Mouse (Mus musculus): ENCODE data around the gene Hapln3. TPM values are rescaled to one million over a fixed set of nuclear protein-coding genes. Genes with fewer than 3 reads are reported as not detected.
A peak's percentile ranks its signal among the peaks of the same experiment; 100 is the strongest.

Hapln3 gene
- total and polyA plus RNA-seq, 3 experiments = not detected

DNA sequence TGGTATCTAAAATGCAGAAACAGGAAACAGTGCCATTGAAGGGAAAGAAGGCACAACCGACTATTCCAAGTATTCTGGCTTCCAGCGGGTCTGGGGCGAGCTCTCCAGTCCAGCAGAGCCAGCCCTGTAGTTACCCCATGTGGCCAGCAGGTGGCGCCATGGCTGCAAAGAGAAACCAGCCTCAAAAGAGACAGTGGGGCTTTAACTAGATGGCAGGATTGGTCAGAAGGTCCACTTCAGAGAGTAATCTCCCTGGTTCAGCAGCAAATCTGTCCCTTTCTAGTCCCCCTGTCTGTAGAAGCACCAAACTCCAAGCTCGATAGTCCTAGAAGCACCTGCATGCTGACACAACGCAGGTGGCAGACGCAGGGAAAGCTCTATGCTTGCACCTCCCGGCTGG is 10.1 kb upstream of the Hapln3 start:
- peak; percentile 74 for DNase-seq (ENCODE audit: low read depth, low spot score)
- peaks cover 0 to 4% of the 10 kb centered on the region in 2 experiments; a peak in 1 of 4 replicates for H3K4me1 ChIP-seq (ENCODE audit: control insufficient read depth in 1 of 2, insufficient read depth in 2 of 2, low read length in 2 of 2)
- no peak for TF ChIP-seq TBP (IDR thresholded peaks at IDR 0.05; ENCODE audit: low read depth, low read length)
- TF ChIP-seq BHLHE40 (IDR thresholded peaks at IDR 0.05; ENCODE audit: borderline replicate concordance, low read depth, low read length) = no peak
- peak; percentile 79 to 88 (median 83) for TF ChIP-seq CTCF (IDR thresholded peaks at IDR 0.05 in 2 of 3, conservative IDR thresholded peaks at IDR 0.05 in 1 of 3; ENCODE audit: control insufficient read depth in 1 of 3, insufficient read depth in 1 of 3, low read depth in 2 of 3, low read length in 3 of 3, poor library complexity in 1 of 3, severe bottlenecking in 1 of 3)
- peak; percentile 79 for TF ChIP-seq SMC3 (IDR thresholded peaks at IDR 0.05; ENCODE audit: low read depth, low read length)
- TF ChIP-seq RAD21 (IDR thresholded peaks at IDR 0.05; ENCODE audit: low read depth, low read length) = peak; percentile 71
- peak; percentile 29; the same call in 1 of the 2 replicates for TF ChIP-seq ZC3H11A (IDR thresholded peaks at IDR 0.05; ENCODE audit: low read depth, low read length)
- peak overlapping the region; percentile 40 for H3K9ac ChIP-seq (ENCODE audit: control insufficient read depth, low read depth, low read length, poor library complexity, severe bottlenecking)
- no peak overlapping the region for H3K27ac ChIP-seq (ENCODE audit: control insufficient read depth, low read depth, low read length)
- H3K36me3 ChIP-seq (ENCODE audit: control insufficient read depth in 1 of 2, insufficient read depth in 2 of 2, low read length in 2 of 2) = no peaks in the 10 kb centered on the region
- no peaks in the 10 kb centered on the region for H3K27me3 ChIP-seq (ENCODE audit: control insufficient read depth in 1 of 2, insufficient read depth in 2 of 2, low read length in 2 of 2)
- H3K9me3 ChIP-seq (replicated peaks; ENCODE audit: insufficient read depth, low read length) = no peaks in the 10 kb centered on the region
- no peaks in the 10 kb centered on the region for H3K79me2 ChIP-seq (ENCODE audit: control insufficient read depth, insufficient read depth, low read length, poor library complexity)
- H3K4me3 ChIP-seq (ENCODE audit: control insufficient read depth in 1 of 2, insufficient read depth in 1 of 2, low read depth in 2 of 2, low read length in 2 of 2) = peak overlapping the region; percentile 12 to 39; a peak in 3 of 4 replicates

DNA sequence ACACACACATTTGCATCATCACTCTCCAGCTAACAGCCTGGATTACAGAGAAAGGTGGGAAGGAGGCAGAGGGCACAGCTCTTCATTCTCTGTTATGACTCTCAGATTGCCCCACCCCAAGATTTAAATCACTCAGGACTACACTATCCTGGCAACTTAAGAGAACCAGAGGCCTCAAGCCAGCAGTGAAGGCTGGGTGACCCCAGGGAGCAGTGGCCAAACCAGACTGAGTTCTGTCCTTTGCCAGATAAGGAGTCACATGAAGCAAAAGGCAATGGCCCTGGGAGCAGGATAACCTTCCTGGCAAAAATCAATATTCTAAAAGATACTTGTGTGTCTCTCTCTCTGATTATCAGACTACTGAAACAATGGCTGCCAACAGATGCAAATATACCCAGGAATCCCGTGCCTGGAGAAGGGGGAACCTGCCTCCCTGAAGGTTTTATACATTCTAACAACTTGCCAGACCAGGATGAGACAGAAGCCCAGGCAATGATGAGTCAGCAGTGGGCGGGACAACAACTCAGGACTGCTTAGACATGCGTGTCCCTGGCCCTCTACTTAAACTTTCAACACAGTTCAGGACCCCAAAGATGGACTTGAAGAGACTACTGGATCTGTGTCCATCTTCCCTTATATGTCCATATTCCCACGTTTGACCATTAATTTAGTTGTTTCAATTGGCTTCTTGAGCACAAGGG is 9.2 kb upstream of the Hapln3 start:
- Histone ChIP-seq H3K27ac (ENCODE audit: control insufficient read depth, low read depth, low read length) (no peak overlapping the region), H3K4me1 (ENCODE audit: control insufficient read depth in 1 of 2, insufficient read depth in 2 of 2, low read length in 2 of 2) (peaks cover 0 to 4% of the 10 kb centered on the region in 2 experiments; a peak in 1 of 4 replicates), H3K27me3 (ENCODE audit: control insufficient read depth in 1 of 2, insufficient read depth in 2 of 2, low read length in 2 of 2) (no peaks in the 10 kb centered on the region), H3K9ac (ENCODE audit: control insufficient read depth, low read depth, low read length, poor library complexity, severe bottlenecking) (peak overlapping the region; percentile 40; the same call in 1 of the 2 replicates), H3K79me2 (ENCODE audit: control insufficient read depth, insufficient read depth, low read length, poor library complexity) (no peaks in the 10 kb centered on the region), H3K9me3 (replicated peaks; ENCODE audit: insufficient read depth, low read length) (no peaks in the 10 kb centered on the region), H3K4me3 (ENCODE audit: control insufficient read depth in 1 of 2, insufficient read depth in 1 of 2, low read depth in 2 of 2, low read length in 2 of 2) (peak overlapping the region; percentile 12 to 39; a peak in 2 of 4 replicates), H3K36me3 (ENCODE audit: control insufficient read depth in 1 of 2, insufficient read depth in 2 of 2, low read length in 2 of 2) (no peaks in the 10 kb centered on the region)
- DNase-seq (ENCODE audit: low read depth, low spot score) = peak; percentile 67
- peak; percentile 35; the same call in 1 of the 2 replicates for TF ChIP-seq MAFK (IDR thresholded peaks at IDR 0.05; ENCODE audit: borderline replicate concordance, low read depth, low read length)
- no peak for TF ChIP-seq RCOR1 (IDR thresholded peaks at IDR 0.05; ENCODE audit: low read depth, low read length)
- TF ChIP-seq MYB (IDR thresholded peaks at IDR 0.05; ENCODE audit: low read depth, low read length) = no peak
- TF ChIP-seq ZKSCAN1 (IDR thresholded peaks at IDR 0.05; ENCODE audit: low read depth, low read length) = no peak
- no peak for TF ChIP-seq CTCF (IDR thresholded peaks at IDR 0.05 in 2 of 3, conservative IDR thresholded peaks at IDR 0.05 in 1 of 3; ENCODE audit: control insufficient read depth in 1 of 3, insufficient read depth in 1 of 3, low read depth in 2 of 3, low read length in 3 of 3, poor library complexity in 1 of 3, severe bottlenecking in 1 of 3)
- TF ChIP-seq NRF1 (IDR thresholded peaks at IDR 0.05; ENCODE audit: insufficient read depth, low read depth, low read length, poor library complexity, severe bottlenecking) = peak; percentile 43; the same call in 1 of the 2 replicates

DNA sequence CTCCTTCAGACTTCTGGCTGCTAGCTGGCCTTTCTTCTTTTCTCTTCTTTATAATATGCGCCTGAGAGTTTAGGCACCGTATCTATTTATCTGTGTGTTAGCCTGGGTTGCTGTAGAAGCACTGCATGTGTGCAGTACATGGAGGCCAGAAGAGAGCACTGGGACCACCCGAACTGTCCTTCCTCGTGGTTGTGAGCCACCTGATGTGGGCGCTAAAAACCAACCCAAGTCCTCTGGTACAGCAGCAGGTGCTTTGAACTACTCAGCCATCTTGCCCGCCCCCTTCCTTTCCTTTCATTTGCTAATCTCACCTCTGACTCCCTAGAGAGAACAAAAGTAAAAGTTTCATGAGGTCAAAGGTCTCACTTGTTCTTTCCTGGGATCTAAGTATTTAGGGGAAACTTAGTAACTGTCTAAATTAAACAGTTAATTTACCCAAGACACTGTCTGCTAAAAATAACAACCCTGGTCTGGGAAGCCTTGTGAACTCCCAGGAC is 8.6 kb upstream of the Hapln3 start:
- no peak overlapping the region for H3K4me3 ChIP-seq (ENCODE audit: control insufficient read depth in 1 of 2, insufficient read depth in 1 of 2, low read depth in 2 of 2, low read length in 2 of 2)
- peaks cover 0 to 4% of the 10 kb centered on the region in 2 experiments; a peak in 1 of 4 replicates for H3K4me1 ChIP-seq (ENCODE audit: control insufficient read depth in 1 of 2, insufficient read depth in 2 of 2, low read length in 2 of 2)
- no peaks in the 10 kb centered on the region for H3K27me3 ChIP-seq (ENCODE audit: control insufficient read depth in 1 of 2, insufficient read depth in 2 of 2, low read length in 2 of 2)
- TF ChIP-seq MAZ (IDR thresholded peaks at IDR 0.05; ENCODE audit: low read depth, low read length) = no peak
- TF ChIP-seq RCOR1 (IDR thresholded peaks at IDR 0.05; ENCODE audit: low read depth, low read length) = no peak
- TF ChIP-seq NELFE (IDR thresholded peaks at IDR 0.05; ENCODE audit: low read depth, low read length) = no peak
- TF ChIP-seq SIN3A (IDR thresholded peaks at IDR 0.05; ENCODE audit: low read length) = no peak
- no peak for TF ChIP-seq BHLHE40 (IDR thresholded peaks at IDR 0.05; ENCODE audit: borderline replicate concordance, low read depth, low read length)
- no peak for TF ChIP-seq HCFC1 (IDR thresholded peaks at IDR 0.05; ENCODE audit: low read depth, low read length)
- TF ChIP-seq GABPA (IDR thresholded peaks at IDR 0.05; ENCODE audit: low read depth, low read length) = no peak
- TF ChIP-seq USF1 (IDR thresholded peaks at IDR 0.05; ENCODE audit: low read depth, low read length) = no peak
- no peak for TF ChIP-seq NRF1 (IDR thresholded peaks at IDR 0.05; ENCODE audit: insufficient read depth, low read depth, low read length, poor library complexity, severe bottlenecking)
- TF ChIP-seq MXI1 (IDR thresholded peaks at IDR 0.05; ENCODE audit: low read depth, low read length) = no peak
- no peak for TF ChIP-seq SMC3 (IDR thresholded peaks at IDR 0.05; ENCODE audit: low read depth, low read length)
- TF ChIP-seq POLR2AphosphoS2 (IDR thresholded peaks at IDR 0.05; ENCODE audit: low read length) = no peak
- no peak for TF ChIP-seq ELF1 (IDR thresholded peaks at IDR 0.05; ENCODE audit: low read depth, low read length)
- peak; percentile 44 for DNase-seq (ENCODE audit: low read depth, low spot score)
- H3K27ac ChIP-seq (ENCODE audit: control insufficient read depth, low read depth, low read length) = no peak overlapping the region
- H3K9me3 ChIP-seq (replicated peaks; ENCODE audit: insufficient read depth, low read length) = no peaks in the 10 kb centered on the region
- no peaks in the 10 kb centered on the region for H3K79me2 ChIP-seq (ENCODE audit: control insufficient read depth, insufficient read depth, low read length, poor library complexity)
- no peaks in the 10 kb centered on the region for H3K36me3 ChIP-seq (ENCODE audit: control insufficient read depth in 1 of 2, insufficient read depth in 2 of 2, low read length in 2 of 2)
- H3K9ac ChIP-seq (ENCODE audit: control insufficient read depth, low read depth, low read length, poor library complexity, severe bottlenecking) = no peak overlapping the region
